Mouse (Mus musculus): ENCODE data around the gene Pnkp. TPM values are rescaled to one million over a fixed set of nuclear protein-coding genes. Genes with fewer than 3 reads are reported as not detected.
"Not testable (repeated sequence)": the region's sequence is repeated elsewhere in the genome, so short reads cannot be mapped to it uniquely, and the experiment has no call there.

The Pnkp gene
- polyA plus RNA-seq, 1 experiment from 2014 or later = 23.3 TPM

DNA sequence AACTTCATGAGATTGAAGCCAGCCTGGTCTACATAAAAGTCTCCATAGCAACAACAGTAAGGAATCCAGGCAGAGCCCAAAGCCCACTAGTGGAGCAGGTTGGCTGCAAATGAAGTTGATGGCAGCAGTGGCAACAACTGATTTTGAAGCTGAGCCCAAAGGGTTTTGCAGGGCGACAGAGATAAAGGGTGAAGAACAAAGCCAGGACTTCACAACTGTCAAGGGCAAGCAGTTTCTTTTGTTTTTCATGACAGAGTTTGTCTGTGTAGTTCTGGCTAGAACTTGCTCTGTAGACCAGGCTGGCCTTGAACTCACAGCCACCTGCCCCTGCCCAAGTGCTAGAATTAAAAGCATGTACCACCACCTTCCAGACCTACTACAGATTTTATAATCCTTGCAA is 14.2 kb downstream of the Pnkp start:
- WGBS = 68% methylated on average over 1 of the region's 1 CpGs
- Histone ChIP-seq H3K36me3 (peaks cover 7% of the 10 kb centered on the region), H3K27me3 (replicated peaks) (no peaks in the 10 kb centered on the region)

DNA sequence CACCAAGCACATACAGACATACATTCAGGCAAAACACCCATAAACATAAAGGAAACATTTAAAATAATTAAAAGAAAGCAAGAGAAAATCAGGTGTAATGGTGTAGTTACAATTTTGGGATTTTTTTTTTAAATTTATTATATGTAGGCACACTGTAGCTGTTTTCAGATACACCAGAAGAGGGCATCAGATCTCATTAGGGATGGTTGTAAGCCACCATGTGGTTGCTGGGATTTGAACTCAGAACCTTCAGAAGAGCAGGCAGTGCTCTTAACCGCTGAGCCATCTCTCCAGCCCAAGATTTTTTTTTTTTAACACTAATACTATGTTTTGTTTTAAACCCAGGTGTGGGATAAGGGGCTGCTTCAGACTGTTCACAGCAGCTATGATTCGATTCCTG is 14.8 kb downstream of the Pnkp start:
- not testable (repeated sequence) for H3K9ac ChIP-seq; H3K4me3 ChIP-seq; H3K27ac ChIP-seq (ENCODE audit: poor library complexity, severe bottlenecking); H3K4me2 ChIP-seq; ATAC-seq (ENCODE audit: insufficient number of reproducible peaks, low FRiP score); H3K27me3 ChIP-seq (replicated peaks); H3K9me3 ChIP-seq (replicated peaks)
- H3K4me1 ChIP-seq (replicated peaks) = peaks cover 45% of the 10 kb centered on the region
- H3K36me3 ChIP-seq = peaks cover 12% of the 10 kb centered on the region
- 91% methylated on average over 2 of the region's 2 CpGs for WGBS

More for the DNA sequence above, 14.2 kb downstream of the Pnkp start:
- no peak overlapping the region for H3K4me3 ChIP-seq
- H3K4me2 ChIP-seq = no peak overlapping the region
- H3K9me3 ChIP-seq (replicated peaks) = no peaks in the 10 kb centered on the region
- no peak for ATAC-seq (ENCODE audit: insufficient number of reproducible peaks, low FRiP score)
- peaks cover 47% of the 10 kb centered on the region for H3K4me1 ChIP-seq (replicated peaks)
- no peak overlapping the region for H3K27ac ChIP-seq (ENCODE audit: poor library complexity, severe bottlenecking)
- H3K9ac ChIP-seq = no peak overlapping the region

DNA sequence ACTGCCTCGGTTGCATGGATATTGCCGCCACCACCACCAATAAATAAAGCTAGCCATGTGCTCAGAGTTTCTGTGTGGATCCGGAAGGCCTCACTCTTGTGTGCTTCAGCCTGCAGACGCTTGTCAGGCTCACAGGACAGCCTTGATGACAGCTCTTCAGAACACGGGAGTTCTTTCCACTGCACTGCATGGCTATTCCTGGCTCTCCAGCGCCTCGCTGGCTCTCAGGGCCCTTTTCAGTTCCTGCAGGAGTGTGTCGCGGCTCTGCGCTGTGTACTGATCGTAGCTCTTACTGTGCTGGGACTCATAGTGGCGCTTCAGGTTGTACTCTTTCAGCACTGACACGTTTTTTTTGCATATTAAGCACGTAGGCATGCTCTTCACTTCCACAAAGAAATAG is 20.9 kb downstream of the Pnkp start:
- Histone ChIP-seq H3K27me3 (replicated peaks) (no peaks in the 10 kb centered on the region), H3K9ac (0 out of 2 replicates have a peak overlapping the region, but pooled peaks have one; percentile 2), H3K4me1 (replicated peaks) (peaks cover 38% of the 10 kb centered on the region), H3K36me3 (peaks cover 73% of the 10 kb centered on the region), H3K27ac (ENCODE audit: poor library complexity, severe bottlenecking) (peak overlapping the region; percentile 85), H3K4me3 (no peak overlapping the region), H3K9me3 (replicated peaks) (no peaks in the 10 kb centered on the region), H3K4me2 (no peak overlapping the region)
- peak; percentile 40; the same call in 1 of the 2 replicates for ATAC-seq (ENCODE audit: insufficient number of reproducible peaks, low FRiP score)
- 47% methylated on average over 14 of the region's 14 CpGs for WGBS

DNA sequence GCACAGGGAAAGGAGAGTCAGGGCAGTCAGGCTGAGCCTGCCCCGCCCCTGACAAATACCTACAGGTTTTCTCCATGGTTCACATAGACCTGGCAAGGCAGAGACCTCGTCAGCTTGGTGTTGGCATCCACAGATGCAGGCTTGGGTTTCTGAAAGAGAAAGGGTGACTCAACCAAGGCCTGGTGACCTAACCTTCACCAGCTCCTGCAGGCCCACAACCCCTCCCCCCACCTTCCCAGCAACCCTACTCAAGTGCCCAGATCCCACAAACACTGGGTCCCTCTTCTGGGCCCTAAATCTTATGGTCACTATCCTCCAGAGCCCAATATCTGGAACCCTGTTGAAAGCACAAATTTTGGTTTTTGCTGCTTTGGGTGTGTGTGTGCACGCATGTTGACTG is 26.1 kb downstream of the Pnkp start:
- H3K27me3 ChIP-seq (replicated peaks) = no peaks in the 10 kb centered on the region
- WGBS = 93% methylated on average over 3 of the region's 3 CpGs
- H3K9me3 ChIP-seq (replicated peaks) = no peaks in the 10 kb centered on the region
- H3K4me1 ChIP-seq (replicated peaks) = peaks cover 16% of the 10 kb centered on the region
- H3K9ac ChIP-seq = no peak overlapping the region
- no peak for ATAC-seq (ENCODE audit: insufficient number of reproducible peaks, low FRiP score)
- no peak overlapping the region for H3K4me3 ChIP-seq
- peaks cover 89% of the 10 kb centered on the region for H3K36me3 ChIP-seq
- no peak overlapping the region for H3K27ac ChIP-seq (ENCODE audit: poor library complexity, severe bottlenecking)
- no peak overlapping the region for H3K4me2 ChIP-seq

DNA sequence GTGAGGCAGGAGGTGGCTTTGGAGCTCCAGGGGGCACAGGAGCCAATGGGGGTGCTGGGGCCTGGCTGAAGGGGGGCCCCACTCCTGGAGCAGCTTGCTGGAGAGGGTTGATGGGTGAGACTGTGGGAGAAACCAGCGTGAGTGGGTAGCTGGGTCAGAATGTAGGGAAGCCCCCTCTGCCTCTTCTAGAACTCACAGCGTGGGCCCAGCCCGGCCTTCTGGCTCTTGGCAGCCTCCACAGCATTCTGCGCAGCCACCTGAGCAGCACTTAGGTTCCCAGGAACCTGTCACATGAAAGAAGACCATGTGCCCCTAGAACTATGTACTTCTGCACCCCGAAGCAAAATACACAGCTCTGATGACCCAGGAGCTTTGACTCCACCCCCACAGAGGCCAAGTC is 27.7 kb downstream of the Pnkp start:
- Histone ChIP-seq H3K27ac (ENCODE audit: poor library complexity, severe bottlenecking) (no peak overlapping the region), H3K27me3 (replicated peaks) (no peaks in the 10 kb centered on the region), H3K9ac (no peak overlapping the region), H3K9me3 (replicated peaks) (no peaks in the 10 kb centered on the region), H3K4me2 (no peak overlapping the region), H3K4me3 (no peak overlapping the region), H3K36me3 (peaks cover 86% of the 10 kb centered on the region), H3K4me1 (replicated peaks) (peaks cover 16% of the 10 kb centered on the region)
- no peak for ATAC-seq (ENCODE audit: insufficient number of reproducible peaks, low FRiP score)
- 90% methylated on average over 5 of the region's 5 CpGs for WGBS

DNA sequence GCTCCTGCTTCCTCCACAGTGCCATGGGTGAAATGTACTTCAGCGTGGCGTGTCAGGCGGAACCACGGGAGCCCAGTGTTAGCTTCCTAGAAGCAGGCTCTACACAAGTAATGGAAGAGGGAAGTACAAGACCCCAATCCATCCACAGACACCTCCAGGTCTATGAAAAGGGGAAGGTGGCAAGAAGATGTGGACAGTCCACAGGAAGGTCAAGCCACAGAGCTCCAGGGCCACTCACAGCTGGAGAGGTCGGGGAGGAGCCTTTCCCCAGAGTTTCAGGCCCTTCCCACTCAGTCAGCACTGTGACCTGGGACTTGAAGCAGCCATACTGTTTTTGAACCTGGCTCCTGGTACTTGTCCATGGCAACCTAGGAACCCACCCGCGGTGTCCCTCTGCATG is 30.0 kb downstream of the Pnkp start:
- Histone ChIP-seq H3K9me3 (replicated peaks) (no peaks in the 10 kb centered on the region), H3K4me1 (replicated peaks) (peaks cover 32% of the 10 kb centered on the region), H3K27me3 (replicated peaks) (no peaks in the 10 kb centered on the region), H3K4me2 (no peak overlapping the region), H3K4me3 (no peak overlapping the region), H3K36me3 (peaks cover 70% of the 10 kb centered on the region), H3K9ac (no peak overlapping the region), H3K27ac (ENCODE audit: poor library complexity, severe bottlenecking) (no peak overlapping the region)
- 87% methylated on average over 7 of the region's 7 CpGs for WGBS
- no peak for ATAC-seq (ENCODE audit: insufficient number of reproducible peaks, low FRiP score)

DNA sequence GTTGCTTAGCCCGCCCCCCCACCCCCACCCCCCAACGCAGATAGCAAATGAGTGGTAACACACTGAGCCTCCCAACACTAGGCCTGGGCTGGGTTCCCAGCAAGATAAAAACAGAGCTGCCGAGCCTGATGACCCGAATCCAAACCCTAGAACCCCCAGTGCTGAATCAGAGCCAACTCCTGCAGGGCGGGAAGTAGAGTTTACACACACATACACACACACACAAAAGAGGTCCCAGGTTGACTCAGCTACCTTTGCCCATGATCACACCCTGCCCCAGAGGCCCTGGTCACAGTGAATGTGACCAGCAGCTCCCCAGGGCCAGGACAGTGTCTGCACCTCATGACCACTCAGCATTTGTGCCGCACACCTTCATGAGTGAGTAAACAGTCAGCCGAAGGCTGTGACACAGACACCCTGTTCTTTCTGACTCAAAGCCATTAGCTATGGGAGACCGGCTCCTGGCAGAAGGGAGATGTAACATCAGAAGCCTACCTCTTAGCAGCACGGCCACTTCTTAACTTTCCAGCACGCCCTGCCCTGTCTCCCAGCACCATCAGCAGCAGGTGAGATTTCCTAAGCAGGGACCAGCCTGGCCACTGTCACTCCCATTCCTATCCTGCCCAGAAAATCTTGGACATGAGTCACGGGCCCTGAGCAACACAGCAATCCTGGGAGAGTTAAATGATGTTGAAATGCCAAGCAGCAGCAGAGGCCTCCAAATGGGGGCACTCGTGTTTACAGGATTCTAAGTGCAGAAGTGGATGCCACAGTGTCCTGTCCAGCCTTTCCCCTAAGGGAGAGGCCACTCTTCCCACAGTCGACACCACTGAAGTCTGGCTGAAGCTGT is 31.5 kb downstream of the Pnkp start:
- Histone ChIP-seq H3K4me1 (replicated peaks) (peaks cover 36% of the 10 kb centered on the region), H3K9ac (no peak overlapping the region), H3K27me3 (replicated peaks) (no peaks in the 10 kb centered on the region), H3K36me3 (peaks cover 55% of the 10 kb centered on the region), H3K4me2 (no peak overlapping the region), H3K9me3 (replicated peaks) (no peaks in the 10 kb centered on the region), H3K27ac (ENCODE audit: poor library complexity, severe bottlenecking) (no peak overlapping the region), H3K4me3 (no peak overlapping the region)
- WGBS = 78% methylated on average over 13 of the region's 13 CpGs
- no peak for ATAC-seq (ENCODE audit: insufficient number of reproducible peaks, low FRiP score)

DNA sequence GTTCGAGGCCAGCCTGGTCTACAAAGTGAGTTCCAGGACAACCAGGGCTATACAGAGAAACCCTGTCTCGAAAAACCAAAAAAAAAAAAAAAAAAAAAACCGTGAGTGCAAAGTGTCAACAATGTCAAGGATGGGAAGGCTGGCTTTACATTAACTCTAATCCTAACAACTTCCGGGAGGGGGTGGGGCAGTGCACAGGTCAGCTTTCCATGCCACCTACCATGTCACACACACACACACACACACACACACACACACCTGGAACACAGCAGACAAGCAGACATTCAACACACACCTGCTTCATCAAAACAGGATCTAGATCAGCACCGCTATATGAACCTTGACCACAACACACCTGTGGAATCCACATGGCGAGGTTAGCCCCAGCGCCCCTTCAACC is 33.2 kb downstream of the Pnkp start:
- ATAC-seq (ENCODE audit: insufficient number of reproducible peaks, low FRiP score) = no peak
- Histone ChIP-seq H3K4me2 (0 out of 2 replicates have a peak overlapping the region, but pooled peaks have one; percentile 82), H3K27me3 (replicated peaks) (no peaks in the 10 kb centered on the region), H3K4me1 (replicated peaks) (peaks cover 38% of the 10 kb centered on the region), H3K36me3 (peaks cover 40% of the 10 kb centered on the region), H3K9me3 (replicated peaks) (no peaks in the 10 kb centered on the region), H3K27ac (ENCODE audit: poor library complexity, severe bottlenecking) (no peak overlapping the region), H3K9ac (no peak overlapping the region), H3K4me3 (no peak overlapping the region)
- WGBS = 90% methylated on average over 7 of the region's 7 CpGs

DNA sequence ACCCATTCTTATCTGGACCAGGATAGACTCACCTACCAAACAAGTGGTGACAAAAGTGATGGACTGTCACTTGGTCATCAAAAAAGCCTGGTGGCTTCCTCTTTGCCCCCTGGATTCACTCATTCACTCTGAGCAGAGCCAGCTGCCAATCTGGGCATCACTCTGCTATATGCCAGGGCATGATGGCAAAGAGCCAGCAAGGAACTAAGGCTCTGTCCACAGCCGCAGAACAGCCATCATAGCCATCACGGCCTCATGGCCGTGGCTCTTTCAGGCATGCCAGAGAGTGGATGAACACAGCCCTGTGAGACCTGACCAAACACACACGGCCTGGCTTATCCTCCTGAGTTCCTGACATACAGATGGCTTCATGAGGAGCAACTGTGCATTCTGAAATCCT is 33.8 kb downstream of the Pnkp start:
- WGBS = 85% methylated on average over 4 of the region's 4 CpGs
- H3K4me3 ChIP-seq = peak overlapping the region; percentile 85
- peak overlapping the region; percentile 60; the same call in 1 of the 2 replicates for H3K9ac ChIP-seq

DNA sequence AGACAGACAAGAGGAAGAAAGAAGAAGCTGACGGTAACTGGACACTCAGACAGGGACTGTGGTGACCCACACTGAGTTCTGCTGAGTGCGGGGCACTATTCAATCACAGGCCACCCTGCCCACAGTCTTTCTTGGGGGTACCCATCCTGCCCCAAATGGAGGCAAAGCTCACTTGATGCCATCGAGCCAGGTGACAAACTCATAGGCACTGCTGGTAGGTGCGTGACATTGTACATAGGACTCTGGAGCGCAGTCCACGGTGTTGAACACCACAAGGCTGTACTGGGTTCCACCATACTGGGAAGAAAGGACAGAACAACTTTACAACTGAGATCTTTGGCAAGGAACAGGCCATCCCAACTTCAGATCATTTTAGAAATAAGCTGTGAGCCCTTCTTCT is 34.7 kb downstream of the Pnkp start:
- 19% methylated on average over 6 of the region's 6 CpGs for WGBS
- peaks cover 28% of the 10 kb centered on the region for H3K36me3 ChIP-seq
- ATAC-seq (ENCODE audit: insufficient number of reproducible peaks, low FRiP score) = no peak
- H3K4me1 ChIP-seq (replicated peaks) = peaks cover 45% of the 10 kb centered on the region
- H3K27me3 ChIP-seq (replicated peaks) = no peaks in the 10 kb centered on the region
- H3K4me2 ChIP-seq = peak overlapping the region; percentile 82
- H3K4me3 ChIP-seq = peak overlapping the region; percentile 85
- H3K9me3 ChIP-seq (replicated peaks) = no peaks in the 10 kb centered on the region
- no peak overlapping the region for H3K27ac ChIP-seq (ENCODE audit: poor library complexity, severe bottlenecking)
- H3K9ac ChIP-seq = peak overlapping the region; percentile 90

More for the DNA sequence above, 33.8 kb downstream of the Pnkp start:
- Histone ChIP-seq H3K27me3 (replicated peaks) (no peaks in the 10 kb centered on the region), H3K4me1 (replicated peaks) (peaks cover 41% of the 10 kb centered on the region), H3K4me2 (peak overlapping the region; percentile 82), H3K9me3 (replicated peaks) (no peaks in the 10 kb centered on the region), H3K36me3 (peaks cover 35% of the 10 kb centered on the region), H3K27ac (ENCODE audit: poor library complexity, severe bottlenecking) (no peak overlapping the region)
- ATAC-seq (ENCODE audit: insufficient number of reproducible peaks, low FRiP score) = no peak

DNA sequence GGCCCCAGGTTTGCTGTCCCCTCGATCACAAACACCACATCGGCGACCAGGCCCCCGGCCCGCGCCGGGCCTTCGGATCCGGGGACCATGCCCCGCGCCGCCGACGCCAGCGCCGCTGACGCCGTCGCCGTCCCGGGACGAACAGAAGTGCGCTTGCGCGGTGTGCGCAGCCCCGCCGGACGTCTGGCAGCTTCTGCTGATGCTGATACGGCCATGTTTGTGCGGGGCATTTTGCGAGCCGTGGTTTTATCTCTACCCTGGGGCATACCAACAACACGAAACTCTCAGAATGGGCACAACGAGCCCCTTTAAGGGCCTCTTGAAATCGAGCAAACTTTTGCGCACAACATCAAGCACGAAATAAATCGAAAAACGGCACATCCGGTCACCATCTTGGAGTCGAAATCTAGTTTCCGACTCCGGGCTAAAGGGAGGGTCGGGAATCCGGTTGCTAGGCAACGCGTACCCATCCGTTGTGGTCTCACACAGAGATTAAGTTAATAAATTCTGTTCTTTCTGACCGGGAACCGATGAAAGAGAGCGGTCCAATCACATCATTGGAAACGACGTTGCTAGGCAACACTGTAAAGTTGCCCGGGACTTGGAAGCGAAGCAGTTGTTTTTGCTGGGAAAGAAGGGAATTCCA is 35.5 kb downstream of the Pnkp start, which contains the start of gene Med25:
TSS of gene Med25 (minus strand) at position 437 of the 646 bp plus-strand sequence.
- Histone ChIP-seq H3K9ac (peak within 1 kb of the TSS; percentile 90), H3K27ac (ENCODE audit: poor library complexity, severe bottlenecking) (peak within 1 kb of the TSS; percentile 90), H3K4me2 (peak within 1 kb of the TSS; percentile 82), H3K4me1 (replicated peaks) (peaks cover 49% of the 10 kb centered on the region), H3K36me3 (peaks cover 21% of the 10 kb centered on the region), H3K4me3 (peak within 1 kb of the TSS; percentile 85), H3K27me3 (replicated peaks) (no peaks in the 10 kb centered on the region), H3K9me3 (replicated peaks) (no peaks in the 10 kb centered on the region)
- WGBS = under 1% methylated on average over 56 of the region's 56 CpGs
- peak; percentile 79 for ATAC-seq (ENCODE audit: insufficient number of reproducible peaks, low FRiP score)
